Mouse (Mus musculus) small intestine, adult 2 months (tissue): ENCODE results near the gene Ttc25. TPM values are rescaled to one million over a fixed set of nuclear protein-coding genes. Genes with fewer than 3 reads are reported as not detected.
"Not testable (repeated sequence)": the region's sequence is repeated elsewhere in the genome, so short reads cannot be mapped to it uniquely, and the experiment has no call there.

ENCODE experiments used
- H3K27ac ChIP-seq: fragments of 200-500 bp; 2 replicates; pipeline ENCODE4 v1.5.1; 2012; ENCODE audit warnings: low read depth, low read length, control low read depth, inconsistent platforms; ENCODE audit not compliant: insufficient read depth
- H3K27me3 ChIP-seq: fragments of 200-500 bp; 2 replicates; pipeline ENCODE4 v1.6.1; 2012; ENCODE audit warnings: mild to moderate bottlenecking, moderate library complexity, low read length, inconsistent platforms; ENCODE audit not compliant: control insufficient read depth, insufficient read depth
- H3K36me3 ChIP-seq: fragments of 200-500 bp; 2 replicates; pipeline ENCODE4 v1.6.1; 2012; ENCODE audit warnings: mild to moderate bottlenecking, low read length, control low read depth, inconsistent platforms; ENCODE audit not compliant: control insufficient read depth, insufficient read depth
- H3K4me1 ChIP-seq: fragments of 200-500 bp; 2 replicates; pipeline ENCODE4 v1.6.1; 2012; ENCODE audit warnings: low read length, inconsistent platforms, mixed read lengths; ENCODE audit not compliant: control insufficient read depth, insufficient read depth, insufficient read length
- H3K4me3 ChIP-seq: fragments of 200-500 bp; 2 replicates; pipeline ENCODE4 v1.5.1; 2012; ENCODE audit warnings: low read depth, mild to moderate bottlenecking, control low read depth, inconsistent platforms, low read length, moderate library complexity
- CTCF ChIP-seq: fragments of 200-500 bp; IDR thresholded peaks from 2 replicates; pipeline ENCODE4 v1.5.1; 2012; ENCODE audit warnings: low read depth, mild to moderate bottlenecking, control low read depth, inconsistent platforms, low read length, moderate library complexity, mixed read lengths; ENCODE audit not compliant: insufficient replicate concordance, insufficient read length; ENCODE audit errors: extremely low read depth
- POLR2A ChIP-seq: fragments of 200-500 bp; IDR thresholded peaks from 2 replicates; pipeline ENCODE4 v1.6.1; 2012; ENCODE audit warnings: low read depth, mild to moderate bottlenecking, control low read depth, inconsistent platforms, low read length, moderate library complexity
- WGBS: fragments of 180-500 bp; shearing (Covaris S2); methylation state at CpG from one replicate; pipeline ENCODE4 v1.1.7; 2018; 5-methylcytosine and 5-hydroxymethylcytosine counted together
- polyA plus RNA-seq: library from polyadenylated mRNA; depleted of rRNA; stranded (reverse); fragments of >200 nt; gene quantifications from 2 replicates; pipeline ENCODE4 v1.2.3, GENCODE M21; 2012

Gene Ttc25
- polyA plus RNA-seq, 1 experiment, result 0.09 TPM

GRCm38 (mm10) chr11:100528375-100529165 lies 16.8 kb upstream of the Ttc25 start:
- Histone ChIP-seq H3K27me3 (no peaks in the 10 kb centered on the region), H3K4me3 (peak overlapping the region; percentile 70), H3K4me1 (peaks cover 12% of the 10 kb centered on the region), H3K27ac (peak overlapping the region; percentile 48), H3K36me3 (peaks cover 2% of the 10 kb centered on the region)
- no peak for TF ChIP-seq POLR2A
- TF ChIP-seq CTCF, result no peak
- 23% methylated on average over 19 of the region's 19 CpGs for WGBS

GRCm38 (mm10) chr11:100533871-100534270 lies 11.5 kb upstream of the Ttc25 start:
- Histone ChIP-seq H3K4me3 (no peak overlapping the region), H3K4me1 (no peaks in the 10 kb centered on the region), H3K36me3 (no peaks in the 10 kb centered on the region), H3K27ac (no peak overlapping the region), H3K27me3 (no peaks in the 10 kb centered on the region)
- WGBS, result 91% methylated on average over 6 of the region's 6 CpGs
- TF ChIP-seq CTCF, result no peak
- TF ChIP-seq POLR2A, result no peak

- H3K36me3 ChIP-seq, result not testable (repeated sequence)
- WGBS, result 97% methylated on average over 2 of the region's 2 CpGs
Measured at GRCm38 (mm10) chr11:100534411-100534810, 11.0 kb upstream of the Ttc25 start.

GRCm38 (mm10) chr11:100534821-100535220 lies 10.6 kb upstream of the Ttc25 start:
- not testable (repeated sequence) for H3K27ac ChIP-seq, H3K36me3 ChIP-seq, H3K27me3 ChIP-seq, H3K4me3 ChIP-seq, H3K4me1 ChIP-seq
- 94% methylated on average over 6 of the region's 6 CpGs for WGBS

More at GRCm38 (mm10) chr11:100534411-100534810, 11.0 kb upstream of the Ttc25 start:
- not testable (repeated sequence) for H3K27me3 ChIP-seq, H3K4me3 ChIP-seq, H3K27ac ChIP-seq, H3K4me1 ChIP-seq

- H3K36me3 ChIP-seq, result no peaks in the 10 kb centered on the region
- H3K27ac ChIP-seq, result no peak overlapping the region
- 38% methylated on average over 1 of the region's 1 CpGs for WGBS
- no peaks in the 10 kb centered on the region for H3K27me3 ChIP-seq
- H3K4me3 ChIP-seq, result no peak overlapping the region
- TF ChIP-seq CTCF, result no peak
- TF ChIP-seq POLR2A, result no peak
- H3K4me1 ChIP-seq, result no peaks in the 10 kb centered on the region
Measured at GRCm38 (mm10) chr11:100535996-100536395, 9.4 kb upstream of the Ttc25 start.

GRCm38 (mm10) chr11:100536466-100536865 lies 8.9 kb upstream of the Ttc25 start:
- no peaks in the 10 kb centered on the region for H3K36me3 ChIP-seq
- no peak overlapping the region for H3K27ac ChIP-seq
- no peak overlapping the region for H3K4me3 ChIP-seq
- no peaks in the 10 kb centered on the region for H3K4me1 ChIP-seq
- no peaks in the 10 kb centered on the region for H3K27me3 ChIP-seq
- TF ChIP-seq POLR2A, result no peak
- no peak for TF ChIP-seq CTCF

GRCm38 (mm10) chr11:100540966-100541365 lies 4.4 kb upstream of the Ttc25 start:
- TF ChIP-seq CTCF (no peak), POLR2A (no peak)
- Histone ChIP-seq H3K4me1 (peaks cover 3% of the 10 kb centered on the region; the same call in 1 of the 2 replicates), H3K27ac (no peak overlapping the region), H3K27me3 (no peaks in the 10 kb centered on the region), H3K36me3 (no peaks in the 10 kb centered on the region), H3K4me3 (no peak overlapping the region)
- 42% methylated on average over 6 of the region's 6 CpGs for WGBS

GRCm38 (mm10) chr11:100541577-100541976 lies 3.8 kb upstream of the Ttc25 start:
- no peak for TF ChIP-seq CTCF
- TF ChIP-seq POLR2A, result no peak
- H3K27me3 ChIP-seq, result no peaks in the 10 kb centered on the region
- 88% methylated on average over 2 of the region's 2 CpGs for WGBS
- H3K36me3 ChIP-seq, result no peaks in the 10 kb centered on the region
- no peak overlapping the region for H3K27ac ChIP-seq
- H3K4me3 ChIP-seq, result no peak overlapping the region
- peaks cover 4% of the 10 kb centered on the region; the same call in 1 of the 2 replicates for H3K4me1 ChIP-seq
